Mouse (Mus musculus): ENCODE results near the gene Sulf2.

DNA sequence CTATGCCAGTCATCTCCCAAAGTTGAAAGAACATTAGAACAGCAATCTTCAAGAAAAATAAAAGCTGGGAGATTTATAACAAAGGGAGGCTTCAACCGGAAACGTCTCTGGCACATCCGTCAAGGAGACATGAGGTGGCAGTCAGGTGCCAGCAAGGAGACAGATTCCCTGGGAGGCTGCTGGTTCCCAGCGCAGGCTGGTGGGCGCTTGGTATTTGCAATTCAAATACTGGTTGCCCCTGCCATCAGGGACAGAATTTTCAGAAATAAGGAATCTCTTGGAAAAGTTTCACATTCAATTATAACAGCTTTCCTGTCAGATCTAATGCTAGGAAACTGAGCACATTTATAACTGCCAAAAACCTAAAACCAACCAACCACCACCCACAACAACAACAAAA, 47.6 kb downstream of the Sulf2 start:
- TF ChIP-seq POLR2A (IDR thresholded peaks at IDR 0.05; ENCODE audit: insufficient read depth, low read length) (no peak), EP300 (IDR thresholded peaks at IDR 0.05; ENCODE audit: insufficient read depth, low read depth, low read length) (no peak), CTCF (IDR thresholded peaks at IDR 0.05; ENCODE audit: low read depth, low read length) (no peak)

All from ES-Bruce4 (cell line).